Mouse (Mus musculus) lung, adult 2 months (tissue): ENCODE measurements around the gene Neu1.

ENCODE experiments used
- CTCF ChIP-seq: fragments of 200-500 bp; IDR thresholded peaks from 2 replicates; pipeline ENCODE4 v1.5.1; 2011; ENCODE audit warnings: mild to moderate bottlenecking, low read length, control low read depth; ENCODE audit not compliant: insufficient read depth
- POLR2A ChIP-seq: fragments of 200-500 bp; IDR thresholded peaks from 2 replicates; pipeline ENCODE4 v1.6.1; 2011; ENCODE audit warnings: low read depth, mild to moderate bottlenecking, control low read depth, low read length, borderline replicate concordance; ENCODE audit errors: extremely low read depth

GRCm38 (mm10) chr17:34962841-34963240 is 31.8 kb downstream of the Neu1 start:
- no peak for TF ChIP-seq CTCF
- no peak for TF ChIP-seq POLR2A
